Mouse (Mus musculus): ENCODE measurements at regions not wholly inside any gene's neighbourhood (a gene's known extent, or its start where the extent isn't known, plus 50 kb on each side); places are given as distances from the start of the nearest gene placed in this dataset.

DNA sequence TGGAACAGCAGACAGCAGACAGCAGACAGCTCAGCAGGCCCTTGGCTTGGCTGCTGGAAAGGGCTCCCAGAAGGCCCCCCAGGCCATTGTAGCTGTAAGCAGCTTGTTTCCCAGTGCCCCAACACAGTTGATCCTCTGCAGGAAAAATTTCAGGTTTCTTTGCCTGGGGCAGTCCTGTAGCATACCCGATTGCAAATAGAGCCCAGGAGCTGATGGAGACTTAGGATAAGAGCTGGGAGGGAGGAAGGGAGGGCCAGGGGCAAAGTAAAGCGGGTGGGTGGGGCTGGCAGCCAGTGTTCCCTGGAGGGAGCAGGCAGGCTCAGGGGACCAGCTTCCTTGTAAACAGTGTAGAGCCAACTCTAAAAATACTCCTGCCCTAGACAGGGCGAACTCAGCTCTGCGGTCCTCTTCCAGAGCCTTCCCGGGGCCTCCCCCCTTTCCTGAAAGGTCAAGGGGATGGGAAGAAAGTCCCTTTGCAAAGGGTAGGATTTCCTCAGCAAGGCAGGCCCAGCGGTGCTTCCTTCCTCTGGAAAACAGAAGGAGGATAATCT is 101.8 kb upstream of the Jun start:
- Histone ChIP-seq H3K4me2 (ENCODE audit: insufficient read depth, low read depth, poor library complexity, severe bottlenecking) (no peak overlapping the region), H3K9me3 (replicated peaks; ENCODE audit: low read length) (no peaks in the 10 kb centered on the region), H3K36me3 (replicated peaks in 1 of 2; ENCODE audit: control insufficient read depth in 1 of 2, insufficient read depth in 1 of 2, low read length in 1 of 2) (no peaks in the 10 kb centered on the region), H3K79me2 (replicated peaks; ENCODE audit: control insufficient read depth, extremely low read depth, insufficient read depth, poor library complexity, severe bottlenecking) (no peaks in the 10 kb centered on the region), H3K9ac (ENCODE audit: insufficient read depth, low read depth) (no peak overlapping the region), H3K27ac (ENCODE audit: insufficient read depth, low read depth) (no peak overlapping the region), H3K27me3 (replicated peaks) (no peaks in the 10 kb centered on the region), H3K4me1 (ENCODE audit: control insufficient read depth in 1 of 2, insufficient read depth in 2 of 2) (peaks cover 5 to 33% of the 10 kb centered on the region in 2 experiments; a peak in 3 of 4 replicates), H3K4me3 (replicated peaks in 1 of 3; ENCODE audit: low read depth in 2 of 3, low read length in 2 of 3, poor library complexity in 1 of 3) (no peak overlapping the region)
- in situ Hi-C loops (cut with MboI; ENCODE audit: low pct_ligation_motif_present, low pct_unique_long_range_greater_than_20kb, low sequenced_read_pairs): loop anchor here (25.0 kb wide), 1 partner anchor 408 kb away; the partner anchor contains the start of gene Fggy
- TF ChIP-seq KAT2A (IDR thresholded peaks at IDR 0.05; ENCODE audit: insufficient replicate concordance, low read length): no peak
- TF ChIP-seq NELFE (IDR thresholded peaks at IDR 0.05; ENCODE audit: low read depth, low read length): no peak
- no peak for TF ChIP-seq POLR2AphosphoS2 (IDR thresholded peaks at IDR 0.05; ENCODE audit: low read depth, low read length)
- no peak for TF ChIP-seq CHD1 (IDR thresholded peaks at IDR 0.05; ENCODE audit: low read depth, low read length)
- no peak for TF ChIP-seq ELF1 (IDR thresholded peaks at IDR 0.05; ENCODE audit: low read depth, low read length)
- no peak for TF ChIP-seq CTCF (conservative IDR thresholded peaks at IDR 0.05 in 1 of 2, IDR thresholded peaks at IDR 0.05 in 1 of 2; ENCODE audit: low read depth in 2 of 2, low read length in 2 of 2)
- DNase-seq (ENCODE audit: extremely low read depth): no peak
- dilution Hi-C loops (cut with MboI; ENCODE audit: extremely low pct_ligation_motif_present, extremely low pct_unique_long_range_greater_than_20kb, low sequenced_read_pairs): no loop called here

DNA sequence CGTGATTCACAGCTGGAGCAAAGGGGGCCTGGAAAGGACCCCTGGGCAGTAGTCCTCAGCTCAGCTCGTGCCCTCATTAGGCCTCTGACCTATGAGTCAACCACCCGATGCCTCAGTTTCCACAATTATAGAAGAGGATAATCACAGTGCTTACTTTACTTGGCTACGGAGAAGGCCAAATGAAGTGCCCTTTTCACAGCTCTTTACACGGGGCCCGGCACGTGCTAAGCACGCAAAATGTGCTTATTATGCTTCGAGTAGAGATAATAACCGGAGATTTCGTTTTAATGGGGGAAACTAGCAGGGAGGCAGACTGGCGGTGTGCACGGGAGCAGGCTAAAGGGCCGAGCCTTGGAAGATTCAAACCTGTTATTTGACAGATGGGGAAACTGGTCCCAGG is 102.4 kb upstream of the Jun start:
- no peak for DNase-seq (ENCODE audit: extremely low read depth)
- Histone ChIP-seq H3K36me3 (replicated peaks in 1 of 2; ENCODE audit: control insufficient read depth in 1 of 2, insufficient read depth in 1 of 2, low read length in 1 of 2) (no peaks in the 10 kb centered on the region), H3K9ac (ENCODE audit: insufficient read depth, low read depth) (no peak overlapping the region), H3K79me2 (replicated peaks; ENCODE audit: control insufficient read depth, extremely low read depth, insufficient read depth, poor library complexity, severe bottlenecking) (no peaks in the 10 kb centered on the region), H3K4me1 (ENCODE audit: control insufficient read depth in 1 of 2, insufficient read depth in 2 of 2) (peaks cover 5 to 33% of the 10 kb centered on the region in 2 experiments; a peak in 3 of 4 replicates), H3K4me3 (replicated peaks in 1 of 3; ENCODE audit: low read depth in 2 of 3, low read length in 2 of 3, poor library complexity in 1 of 3) (no peak overlapping the region), H3K4me2 (ENCODE audit: insufficient read depth, low read depth, poor library complexity, severe bottlenecking) (no peak overlapping the region), H3K9me3 (replicated peaks; ENCODE audit: low read length) (no peaks in the 10 kb centered on the region), H3K27me3 (replicated peaks) (no peaks in the 10 kb centered on the region), H3K27ac (ENCODE audit: insufficient read depth, low read depth) (no peak overlapping the region)
- dilution Hi-C loops (cut with MboI; ENCODE audit: extremely low pct_ligation_motif_present, extremely low pct_unique_long_range_greater_than_20kb, low sequenced_read_pairs): no loop called here
- TF ChIP-seq ZNF384 (IDR thresholded peaks at IDR 0.05; ENCODE audit: low read depth, low read length): no peak
- no peak for TF ChIP-seq MAX (IDR thresholded peaks at IDR 0.05; ENCODE audit: low read length)
- no peak for TF ChIP-seq MEF2A (IDR thresholded peaks at IDR 0.05; ENCODE audit: borderline replicate concordance, low read depth, low read length)
- TF ChIP-seq MXI1 (IDR thresholded peaks at IDR 0.05; ENCODE audit: low read depth, low read length): no peak
- TF ChIP-seq UBTF (IDR thresholded peaks at IDR 0.05; ENCODE audit: low read depth, low read length): no peak
- TF ChIP-seq CTCF (conservative IDR thresholded peaks at IDR 0.05 in 1 of 2, IDR thresholded peaks at IDR 0.05 in 1 of 2; ENCODE audit: low read depth in 2 of 2, low read length in 2 of 2): no peak
- TF ChIP-seq ELF1 (IDR thresholded peaks at IDR 0.05; ENCODE audit: low read depth, low read length): no peak
- TF ChIP-seq ZKSCAN1 (IDR thresholded peaks at IDR 0.05; ENCODE audit: borderline replicate concordance, low read depth, low read length): no peak
- TF ChIP-seq USF1 (IDR thresholded peaks at IDR 0.05; ENCODE audit: low read depth, low read length): no peak
- TF ChIP-seq POLR2AphosphoS2 (IDR thresholded peaks at IDR 0.05; ENCODE audit: low read depth, low read length): no peak
- TF ChIP-seq CHD1 (IDR thresholded peaks at IDR 0.05; ENCODE audit: low read depth, low read length): no peak
- no peak for TF ChIP-seq ZC3H11A (IDR thresholded peaks at IDR 0.05; ENCODE audit: low read depth, low read length)
- no peak for TF ChIP-seq PAX5 (IDR thresholded peaks at IDR 0.05; ENCODE audit: low read length)
- no peak for TF ChIP-seq SIN3A (IDR thresholded peaks at IDR 0.05; ENCODE audit: low read length)
- in situ Hi-C loops (cut with MboI; ENCODE audit: low pct_ligation_motif_present, low pct_unique_long_range_greater_than_20kb, low sequenced_read_pairs): loop anchor here (25.0 kb wide), 1 partner anchor 408 kb away; the partner anchor contains the start of gene Fggy
